Mouse (Mus musculus) thymus, postnatal 0 days (tissue): ENCODE measurements around the gene Plekhh1. TPM values are rescaled to one million over a fixed set of nuclear protein-coding genes. Genes with fewer than 3 reads are reported as not detected.

Experiments used
- DNase-seq: peaks from one replicate; pipeline ENCODE4 v3.0.0-alpha.2; 2015; ENCODE audit warnings: low spot score
- polyA plus RNA-seq: library from polyadenylated mRNA; unstranded; fragments of >200 nt; fragmentation: Nextera tagmentation; extraction: Ambion mirVana; gene quantifications from 2 replicates; pipeline ENCODE4 v1.2.1, GENCODE M21; 2015

Gene Plekhh1
- polyA plus RNA-seq, 1 experiment from 2014 or later, result 0.46 TPM

DNA sequence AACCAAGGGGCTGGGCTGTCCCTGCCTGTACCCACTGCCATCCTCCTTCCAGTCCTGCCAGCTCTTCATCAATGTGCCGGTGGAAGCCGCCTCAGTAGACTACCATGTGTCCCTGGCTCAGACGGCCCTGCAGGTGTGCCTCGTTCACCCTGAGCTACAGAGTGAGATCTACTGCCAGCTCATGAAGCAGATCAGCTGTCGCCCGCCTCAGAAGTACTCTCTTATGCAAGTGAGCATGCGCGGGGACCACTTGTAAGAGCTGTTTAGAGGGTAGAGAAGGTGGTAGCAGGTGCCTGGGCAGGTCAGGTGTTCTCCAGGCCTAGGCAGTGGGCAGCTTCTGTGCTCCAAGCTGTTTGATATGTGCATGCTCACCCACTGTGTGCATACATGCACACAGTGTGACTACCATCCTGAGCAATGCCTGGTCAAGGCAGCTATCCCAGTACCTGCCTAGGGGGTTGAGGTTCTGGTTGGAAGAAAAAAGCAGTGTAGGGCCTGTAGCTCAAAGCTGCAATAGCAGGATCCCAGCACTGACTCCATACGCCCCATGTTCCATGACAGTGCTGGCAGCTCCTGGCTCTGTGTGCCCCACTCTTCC lies 41.9 kb downstream of the Plekhh1 start:
- DNase-seq, result peak; percentile 19

DNA sequence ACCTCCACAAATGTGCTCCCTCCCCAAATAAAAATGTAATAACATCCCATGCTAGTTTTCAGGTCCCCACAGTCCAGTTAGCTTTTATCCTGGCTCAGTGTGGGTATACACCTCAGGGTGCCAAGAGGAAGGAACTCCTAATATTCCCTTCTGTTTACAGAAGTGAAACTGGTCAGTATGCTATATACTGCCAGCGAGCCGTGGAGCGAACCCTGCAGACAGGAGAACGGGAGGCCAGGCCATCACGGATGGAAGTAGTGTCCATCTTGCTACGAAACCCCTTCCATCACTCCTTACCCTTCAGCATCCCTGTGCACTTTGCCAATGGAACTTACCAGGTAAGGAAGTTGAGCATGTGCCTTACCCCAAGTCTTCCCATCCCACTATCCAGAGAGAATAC lies 43.6 kb downstream of the Plekhh1 start:
- no peak for DNase-seq

DNA sequence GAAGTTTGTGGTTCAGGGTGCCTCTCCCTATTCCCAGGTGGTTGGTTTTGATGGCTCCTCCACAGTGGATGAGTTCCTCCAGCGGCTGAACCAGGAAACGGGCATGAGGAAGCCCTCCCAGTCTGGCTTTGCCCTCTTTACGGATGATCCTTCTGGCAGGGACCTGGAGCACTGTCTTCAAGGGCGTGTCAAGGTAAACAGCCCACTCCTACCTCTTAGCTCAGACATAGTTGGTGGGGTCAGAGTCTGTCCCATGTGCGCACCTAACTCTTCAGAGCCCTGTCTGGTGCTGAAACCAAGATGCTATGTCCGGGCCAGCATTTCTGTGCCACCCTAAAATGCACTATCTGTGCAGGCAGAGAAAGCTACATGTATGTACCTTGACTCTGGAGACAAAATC lies 44.4 kb downstream of the Plekhh1 start:
- no peak for DNase-seq

DNA sequence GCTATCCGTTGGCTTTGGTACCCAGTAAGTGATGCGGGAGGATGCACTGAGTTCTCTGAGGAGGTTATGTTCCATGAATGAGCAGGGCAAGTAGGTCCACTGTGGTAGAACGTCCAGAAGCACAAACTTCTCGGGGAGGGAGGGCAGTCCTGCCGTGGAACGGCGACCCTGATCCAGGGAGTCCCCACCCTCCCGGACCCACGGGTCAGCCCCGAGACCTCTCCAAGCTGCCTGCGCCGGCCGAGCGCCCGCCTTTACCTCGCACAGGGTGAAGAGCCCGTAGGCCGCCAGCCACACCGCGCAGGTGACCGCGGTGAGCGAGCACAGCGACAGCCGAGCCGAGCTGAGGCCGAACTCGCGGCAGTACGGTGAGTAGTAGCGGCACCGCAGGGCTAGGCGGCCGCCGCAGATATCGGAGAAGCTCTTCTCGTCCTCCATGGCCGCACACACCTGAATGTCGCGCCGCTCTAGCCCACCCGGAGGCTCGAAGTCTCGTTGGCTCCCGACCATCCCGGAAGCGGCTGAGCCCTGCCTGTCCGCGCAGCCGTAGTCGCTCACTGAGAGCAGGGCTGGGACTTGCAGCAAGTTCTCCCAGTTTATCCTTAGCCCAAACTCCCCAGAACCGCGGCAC lies 60.3 kb downstream of the Plekhh1 start, which contains the start of gene Pigh:
Pigh (minus strand) TSS at position 470 of the 631 bp plus-strand sequence.
- peak; percentile 91 for DNase-seq

DNA sequence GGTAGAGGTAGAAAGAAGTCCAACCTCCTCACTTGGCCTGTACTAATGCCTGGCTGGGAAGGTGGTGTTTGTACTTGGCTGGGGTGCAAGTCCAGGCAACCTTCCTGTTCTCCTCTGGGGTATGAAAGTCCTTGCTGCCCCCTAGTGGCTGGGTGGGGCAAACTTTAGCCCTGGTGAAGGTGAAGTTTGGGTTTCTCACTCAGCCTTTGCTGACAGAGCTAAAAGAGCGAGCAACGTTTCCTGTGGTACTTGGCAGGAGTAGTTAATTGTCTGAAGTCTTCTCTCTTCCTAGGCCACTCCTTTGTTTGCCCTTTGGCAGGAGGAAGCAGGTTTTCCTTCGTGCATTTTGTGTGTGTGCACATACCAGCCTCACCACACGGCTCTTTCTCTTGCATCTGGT lies 63.6 kb downstream of the Plekhh1 start:
- DNase-seq, result peak; percentile 67

DNA sequence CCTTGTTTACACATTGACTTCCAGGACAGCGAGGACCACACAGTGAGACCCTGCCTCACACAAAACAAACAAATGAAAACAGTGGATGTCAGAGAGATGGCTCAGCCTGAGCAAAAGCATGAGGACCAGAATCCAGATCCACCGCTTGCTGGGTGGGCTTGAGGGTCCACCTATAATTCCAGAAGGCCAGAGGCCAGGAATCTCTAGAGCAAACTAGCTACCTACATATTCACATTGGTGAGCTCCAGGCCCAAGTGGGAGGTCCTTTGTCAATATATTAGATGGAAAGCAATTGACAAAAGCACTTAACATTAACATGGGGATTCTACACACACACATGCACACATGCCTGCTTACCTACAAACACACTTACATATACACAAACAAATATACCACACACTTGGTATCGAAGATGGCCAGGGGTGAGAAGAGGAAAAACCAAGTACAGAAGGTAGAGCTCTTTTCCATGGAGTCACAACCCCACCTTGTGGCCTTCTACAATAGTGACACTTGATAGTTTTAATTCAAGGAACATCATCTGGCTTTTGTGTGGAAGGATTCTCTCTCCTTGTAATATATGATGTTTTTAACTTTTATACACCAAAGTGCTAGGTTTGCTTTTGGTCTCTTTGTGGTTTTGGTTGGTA lies 68.3 kb downstream of the Plekhh1 start:
- peak; percentile 46 for DNase-seq

DNA sequence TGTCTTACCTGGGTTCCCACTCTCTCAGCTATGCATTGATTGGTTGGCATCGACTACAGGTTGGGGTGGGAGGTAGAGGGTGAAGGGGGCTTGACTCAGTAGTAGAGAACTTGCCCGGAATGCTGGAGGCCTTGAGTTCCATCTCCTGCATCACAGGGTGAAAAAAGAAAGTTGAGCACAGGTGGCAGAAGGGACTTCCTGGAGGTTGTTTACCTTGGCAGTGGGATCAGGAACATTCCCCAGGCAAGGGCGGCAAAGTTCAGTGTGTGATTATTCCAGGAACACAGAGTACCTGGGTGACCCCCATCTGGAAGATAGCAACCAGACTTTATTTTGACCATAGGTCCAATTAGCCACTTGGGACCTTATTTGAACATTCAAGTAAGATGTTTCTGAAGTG lies 74.8 kb downstream of the Plekhh1 start:
- no peak for DNase-seq

DNA sequence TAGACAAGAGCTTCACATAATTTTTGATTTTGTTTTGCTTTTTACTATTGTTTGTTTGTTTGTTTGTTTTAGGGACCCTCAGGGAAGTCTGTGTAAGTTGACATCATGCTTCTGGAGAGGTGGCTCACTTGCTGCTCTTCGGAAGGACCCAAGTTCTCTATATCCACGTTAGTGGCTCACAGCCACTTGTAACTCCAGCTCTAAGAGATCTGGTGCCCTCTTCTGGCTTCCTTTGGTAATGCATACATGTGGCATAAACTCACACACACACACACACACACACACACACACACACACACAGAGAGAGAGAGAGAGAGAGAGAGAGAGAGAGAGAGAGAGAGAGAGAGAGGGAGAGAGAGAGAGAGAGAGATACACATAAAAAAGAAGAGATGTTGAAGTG lies 75.6 kb downstream of the Plekhh1 start:
- no peak for DNase-seq

DNA sequence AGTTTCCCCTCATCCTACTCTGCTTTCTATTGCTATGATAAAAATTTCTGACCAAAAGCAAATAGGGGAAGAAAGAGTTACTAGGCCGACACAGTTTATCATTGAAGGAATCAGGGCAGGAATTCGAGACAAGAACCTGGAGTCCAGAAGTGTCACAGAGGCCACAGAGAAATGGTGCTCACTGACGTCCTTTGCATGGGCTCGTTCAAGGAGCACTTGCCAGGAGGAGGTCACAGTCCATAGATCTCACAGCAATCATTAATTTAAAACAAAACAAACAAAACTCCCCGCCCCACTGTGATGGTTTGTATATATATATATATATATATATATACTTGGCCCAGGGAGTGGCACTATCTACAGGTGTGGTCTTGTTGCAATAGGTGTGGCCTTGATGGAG lies 76.3 kb downstream of the Plekhh1 start:
- no peak for DNase-seq

DNA sequence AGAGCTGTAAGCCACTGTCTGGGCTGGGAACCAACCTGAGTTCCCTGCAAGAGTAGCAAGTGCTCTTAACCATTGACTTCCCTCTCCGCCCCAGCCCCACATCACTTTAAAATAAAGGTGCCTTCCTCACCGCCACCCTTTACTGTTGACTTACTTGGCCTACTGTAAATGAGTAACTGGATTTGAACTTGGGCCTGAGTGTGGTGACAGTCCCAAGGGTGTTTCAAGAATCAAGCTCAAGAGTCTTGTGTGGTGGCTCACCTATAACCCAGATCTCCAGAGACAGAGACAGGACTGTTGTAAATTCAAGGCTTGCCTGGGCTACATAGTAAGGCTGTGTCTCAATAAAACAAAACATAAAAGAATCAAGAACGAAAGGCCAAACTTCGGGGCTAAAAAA lies 90.0 kb downstream of the Plekhh1 start:
- DNase-seq, result no peak

DNA sequence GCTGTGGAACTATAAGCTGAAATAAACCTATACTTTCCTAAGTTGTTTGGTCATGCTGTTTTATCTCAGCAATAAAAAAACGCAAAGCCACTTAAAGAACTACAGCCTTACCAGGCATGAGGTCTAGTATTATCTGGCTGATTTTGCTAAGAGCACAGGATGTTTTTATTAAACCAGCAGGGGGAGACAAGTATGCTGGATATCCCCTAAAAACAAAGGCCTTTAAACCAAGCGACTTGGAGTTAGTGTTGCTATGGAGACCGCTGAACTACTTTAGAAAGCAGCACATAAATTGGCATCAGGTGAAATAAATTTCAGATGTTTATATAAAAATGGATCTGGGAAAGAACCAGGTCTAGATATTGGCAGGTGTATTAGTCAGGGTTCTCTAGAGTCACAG lies 93.9 kb downstream of the Plekhh1 start:
- DNase-seq, result peak; percentile 8

DNA sequence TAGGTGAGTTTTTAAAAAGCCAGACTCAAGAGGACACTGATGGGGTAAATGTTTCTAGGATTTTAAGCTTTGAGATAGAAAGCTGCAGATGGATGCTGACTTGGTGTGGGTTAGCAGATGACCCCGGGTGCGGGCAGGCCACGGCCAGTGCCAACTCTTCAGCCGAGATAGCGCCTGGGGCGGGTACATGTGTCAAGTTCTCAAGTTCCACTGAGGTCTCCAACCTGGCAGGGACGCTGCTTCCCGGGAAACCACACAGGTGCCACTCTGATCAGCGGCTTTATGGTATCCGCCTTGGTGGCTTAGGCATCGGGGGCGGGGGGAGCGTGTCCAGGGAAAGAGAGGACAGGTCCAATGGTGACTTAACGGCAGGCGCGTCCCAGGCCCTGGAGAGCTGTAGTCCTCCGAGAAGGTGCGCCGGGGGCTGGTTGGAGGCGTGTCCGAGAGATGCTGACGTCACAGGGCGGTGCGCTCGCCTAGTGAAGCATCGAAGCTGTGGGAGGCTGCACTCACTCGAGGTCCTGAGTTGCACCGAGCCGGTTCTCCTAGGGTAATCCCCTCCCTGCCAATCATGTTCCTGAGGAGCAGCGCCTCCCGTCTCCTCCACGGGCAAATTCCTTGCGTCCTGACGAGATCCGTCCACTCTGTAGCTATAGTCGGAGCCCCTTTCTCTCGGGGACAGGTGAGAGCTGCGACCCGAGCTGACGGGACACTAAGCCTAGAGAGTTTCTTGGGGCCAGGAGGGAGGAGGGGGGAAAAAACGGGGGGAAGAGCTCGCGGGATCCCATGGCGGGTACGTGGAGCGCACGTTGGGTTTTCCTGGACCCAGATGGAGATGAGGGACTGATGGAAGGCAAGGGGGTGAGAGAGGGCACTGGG lies 101.6 kb downstream of the Plekhh1 start, which contains the start of gene Arg2:
Arg2 (plus strand) TSS at position 479 of the 879 bp plus-strand sequence.
- DNase-seq, result peak; percentile 82

Other genes with a start within 250 kb of the Plekhh1 start
- gene Atp6v1d, start 167.5 kb upstream of the Plekhh1 start, polyA plus RNA-seq, result 108 and 112 TPM in 2 replicates
- 208 and 236 TPM in 2 replicates for gene Eif2s1, start 167.3 kb upstream of the Plekhh1 start, polyA plus RNA-seq
- 2.7 and 3.0 TPM in 2 replicates for gene Plek2, start 122.2 kb upstream of the Plekhh1 start, polyA plus RNA-seq
- gene Tmem229b, start 21.5 kb upstream of the Plekhh1 start, polyA plus RNA-seq, result 27.5 and 27.7 TPM in 2 replicates
- 18.0 and 19.5 TPM in 2 replicates for gene Pigh, start 60.5 kb downstream of the Plekhh1 start, polyA plus RNA-seq
- gene Arg2, start 101.6 kb downstream of the Plekhh1 start, polyA plus RNA-seq, result 4.0 and 4.3 TPM in 2 replicates
- gene Vti1b, start 143.5 kb downstream of the Plekhh1 start, polyA plus RNA-seq, result 82.7 and 90.8 TPM in 2 replicates
- 20.0 and 24.7 TPM in 2 replicates for gene Rdh11, start 163.1 kb downstream of the Plekhh1 start, polyA plus RNA-seq
- 4.3 and 4.8 TPM in 2 replicates for gene Rdh12, start 179.8 kb downstream of the Plekhh1 start, polyA plus RNA-seq